Mouse (Mus musculus): ENCODE results near the gene Card14. TPM values are rescaled to one million over a fixed set of nuclear protein-coding genes. Genes with fewer than 3 reads are reported as not detected.
"Not testable (repeated sequence)": the region's sequence is repeated elsewhere in the genome, so short reads cannot be mapped to it uniquely, and the experiment has no call there.

Card14 gene
- polyA plus RNA-seq, 1 experiment from 2014 or later: 0.38 TPM

DNA sequence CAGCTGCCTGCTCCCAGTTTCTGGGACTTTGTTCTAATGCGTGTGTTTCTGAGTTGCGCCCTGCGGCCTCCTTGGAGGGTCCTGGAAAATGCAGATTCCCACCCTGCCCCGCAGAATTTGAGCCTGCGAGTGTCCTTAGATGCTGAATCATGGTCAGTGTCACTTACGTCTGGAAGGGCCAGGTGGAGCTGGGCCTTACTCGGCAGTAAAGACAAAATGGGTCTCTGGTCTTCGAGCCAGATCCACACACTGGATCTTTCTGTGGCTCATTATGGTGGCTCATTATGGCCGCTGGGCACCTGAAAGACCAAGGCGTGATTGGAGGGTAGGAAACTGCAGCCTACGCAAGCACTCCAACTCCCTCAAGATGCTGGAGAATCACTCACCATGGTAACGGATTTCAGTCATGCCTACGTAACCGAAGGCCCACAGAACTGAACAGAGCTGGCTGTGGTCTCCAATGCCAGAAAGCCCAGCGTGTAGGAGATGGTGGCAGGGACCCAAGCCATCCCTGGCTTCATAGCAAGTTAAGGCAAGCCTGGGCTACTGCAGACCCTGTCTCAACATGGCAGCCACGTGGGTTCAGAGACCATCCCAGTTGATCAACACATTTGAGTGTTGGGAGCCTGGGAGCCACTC, 38.9 kb upstream of the Card14 start:
- Histone ChIP-seq H3K36me3 (ENCODE audit: control insufficient read depth, insufficient read depth, low read length) (0 out of 2 replicates have a peak, but pooled peaks cover 4% of the 10 kb centered on the region), H3K9ac (replicated peaks; ENCODE audit: low read depth, low read length) (peak overlapping the region; percentile 46; the same call in 1 of the 2 replicates), H3K27ac (ENCODE audit: low read length) (no peak overlapping the region), H3K9me3 (ENCODE audit: control insufficient read depth, low read depth, low read length) (no peaks in the 10 kb centered on the region), H3K27me3 (ENCODE audit: control insufficient read depth, insufficient read depth, low read length) (no peaks in the 10 kb centered on the region), H3K4me2 (replicated peaks; ENCODE audit: low read depth, low read length) (peak overlapping the region; percentile 96), H3K4me3 (ENCODE audit: low read depth, low read length) (peak overlapping the region; percentile 76), H3K4me1 (ENCODE audit: control insufficient read depth, insufficient read depth, low read length) (no peaks in the 10 kb centered on the region)
- WGBS: 76% methylated on average over 16 of the region's 16 CpGs
- ATAC-seq (ENCODE audit: insufficient number of reproducible peaks, insufficient read depth, low FRiP score, low read depth): no peak

DNA sequence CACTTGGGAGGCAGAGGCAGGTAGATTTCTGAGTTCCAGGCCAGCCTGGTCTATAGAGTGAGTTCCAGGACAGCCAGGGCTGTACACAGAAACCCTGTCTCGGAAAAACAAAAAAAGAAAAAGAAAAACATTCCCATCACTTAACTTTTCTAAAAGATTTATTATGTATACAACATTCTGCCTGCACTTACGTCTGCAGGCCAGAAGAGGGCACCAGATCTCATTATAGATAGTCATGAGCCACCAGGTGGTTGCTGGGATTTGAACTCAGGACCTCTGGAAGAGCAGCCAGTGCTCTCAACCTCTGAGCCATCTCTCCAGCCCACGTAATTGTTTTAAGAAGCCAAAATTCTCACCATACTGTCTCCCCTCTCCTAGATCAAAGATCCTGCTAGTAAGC, 35.1 kb upstream of the Card14 start:
- H3K27me3 ChIP-seq (ENCODE audit: control insufficient read depth, insufficient read depth, low read length); H3K4me3 ChIP-seq (ENCODE audit: low read depth, low read length); H3K9ac ChIP-seq (replicated peaks; ENCODE audit: low read depth, low read length); ATAC-seq (ENCODE audit: insufficient number of reproducible peaks, insufficient read depth, low FRiP score, low read depth); H3K4me2 ChIP-seq (replicated peaks; ENCODE audit: low read depth, low read length); H3K27ac ChIP-seq (ENCODE audit: low read length); H3K36me3 ChIP-seq (ENCODE audit: control insufficient read depth, insufficient read depth, low read length); H3K9me3 ChIP-seq (ENCODE audit: control insufficient read depth, low read depth, low read length); H3K4me1 ChIP-seq (ENCODE audit: control insufficient read depth, insufficient read depth, low read length): not testable (repeated sequence)
- 67% methylated on average over 3 of the region's 3 CpGs for WGBS

- no peak for ATAC-seq (ENCODE audit: insufficient number of reproducible peaks, insufficient read depth, low FRiP score, low read depth)
- H3K36me3 ChIP-seq (ENCODE audit: control insufficient read depth, insufficient read depth, low read length): peaks cover 4% of the 10 kb centered on the region
- 91% methylated on average over 8 of the region's 8 CpGs for WGBS
These were observed 34.2 kb upstream of the Card14 start for GRCm38 (mm10) chr11:119273186-119273930.

DNA sequence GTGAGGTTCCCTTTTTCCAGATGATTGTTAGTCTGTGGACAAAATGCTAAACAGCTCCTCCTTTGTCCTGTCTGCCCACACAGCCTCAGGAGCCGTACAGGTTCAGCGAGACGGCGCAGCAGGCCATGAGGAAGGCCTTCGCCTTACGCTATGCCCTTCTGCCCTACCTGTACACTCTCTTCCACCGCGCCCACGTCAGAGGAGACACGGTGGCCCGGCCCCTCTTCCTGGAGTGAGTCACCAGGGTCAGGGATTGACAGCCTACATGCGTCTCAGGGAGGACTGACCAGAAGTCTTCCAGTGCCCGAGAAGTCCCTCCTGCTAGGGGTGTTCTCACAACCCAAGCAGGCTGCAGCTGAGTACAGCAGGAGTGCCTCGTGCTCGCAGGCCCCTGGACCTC, 26.5 kb upstream of the Card14 start:
- H3K9me3 ChIP-seq (ENCODE audit: control insufficient read depth, low read depth, low read length): no peaks in the 10 kb centered on the region
- ATAC-seq (ENCODE audit: insufficient number of reproducible peaks, insufficient read depth, low FRiP score, low read depth): no peak
- no peaks in the 10 kb centered on the region for H3K4me1 ChIP-seq (ENCODE audit: control insufficient read depth, insufficient read depth, low read length)
- H3K36me3 ChIP-seq (ENCODE audit: control insufficient read depth, insufficient read depth, low read length): peaks cover 14% of the 10 kb centered on the region
- H3K9ac ChIP-seq (replicated peaks; ENCODE audit: low read depth, low read length): no peak overlapping the region
- H3K4me2 ChIP-seq (replicated peaks; ENCODE audit: low read depth, low read length): no peak overlapping the region
- H3K4me3 ChIP-seq (ENCODE audit: low read depth, low read length): no peak overlapping the region
- H3K27me3 ChIP-seq (ENCODE audit: control insufficient read depth, insufficient read depth, low read length): no peaks in the 10 kb centered on the region
- no peak overlapping the region for H3K27ac ChIP-seq (ENCODE audit: low read length)
- 82% methylated on average over 15 of the region's 15 CpGs for WGBS

More at GRCm38 (mm10) chr11:119273186-119273930, 34.2 kb upstream of the Card14 start:
- Histone ChIP-seq H3K9ac (replicated peaks; ENCODE audit: low read depth, low read length) (no peak overlapping the region), H3K9me3 (ENCODE audit: control insufficient read depth, low read depth, low read length) (no peaks in the 10 kb centered on the region), H3K27ac (ENCODE audit: low read length) (no peak overlapping the region), H3K27me3 (ENCODE audit: control insufficient read depth, insufficient read depth, low read length) (no peaks in the 10 kb centered on the region), H3K4me3 (ENCODE audit: low read depth, low read length) (no peak overlapping the region), H3K4me1 (ENCODE audit: control insufficient read depth, insufficient read depth, low read length) (no peaks in the 10 kb centered on the region), H3K4me2 (replicated peaks; ENCODE audit: low read depth, low read length) (no peak overlapping the region)

DNA sequence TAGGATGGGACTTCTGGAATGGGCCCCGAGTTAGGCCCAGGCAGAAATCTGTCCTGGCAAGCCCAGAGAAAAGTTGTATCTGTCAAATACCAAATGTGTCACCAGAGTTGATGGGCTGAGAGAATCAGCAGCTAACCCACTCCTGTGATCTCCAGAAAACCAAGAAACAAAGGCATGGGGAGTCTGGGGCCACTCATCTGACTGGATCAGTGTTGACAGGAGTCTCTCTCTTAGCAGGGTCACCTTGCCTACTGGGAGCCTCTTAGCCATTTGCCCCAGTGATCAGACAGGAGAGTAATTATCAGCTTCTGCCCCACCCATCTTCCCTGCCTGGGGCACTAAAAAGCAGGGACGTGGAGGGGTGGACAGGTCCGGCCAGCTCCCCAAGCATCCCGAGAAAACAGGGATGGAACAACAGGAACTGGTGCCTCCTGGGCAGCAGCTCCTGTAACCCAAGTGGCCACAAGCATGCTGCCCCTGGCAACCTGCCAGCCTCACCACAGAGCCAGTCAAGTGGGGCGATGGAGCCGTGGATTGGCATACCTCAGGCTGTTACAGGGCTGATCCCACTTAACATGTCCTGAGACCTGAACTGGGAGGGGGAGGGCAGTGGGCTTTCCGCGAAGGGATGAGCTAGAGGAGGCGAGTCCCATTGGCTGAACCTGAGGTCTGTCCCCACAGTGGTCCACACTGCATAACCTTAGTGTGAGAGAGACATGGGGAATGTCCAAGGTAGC, 21.6 kb upstream of the Card14 start:
- no peak for ATAC-seq (ENCODE audit: insufficient number of reproducible peaks, insufficient read depth, low FRiP score, low read depth)
- H3K4me2 ChIP-seq (replicated peaks; ENCODE audit: low read depth, low read length): no peak overlapping the region
- H3K27ac ChIP-seq (ENCODE audit: low read length): no peak overlapping the region
- no peaks in the 10 kb centered on the region for H3K4me1 ChIP-seq (ENCODE audit: control insufficient read depth, insufficient read depth, low read length)
- 67% methylated on average over 9 of the region's 9 CpGs for WGBS
- no peaks in the 10 kb centered on the region for H3K9me3 ChIP-seq (ENCODE audit: control insufficient read depth, low read depth, low read length)
- no peak overlapping the region for H3K9ac ChIP-seq (replicated peaks; ENCODE audit: low read depth, low read length)
- no peaks in the 10 kb centered on the region for H3K27me3 ChIP-seq (ENCODE audit: control insufficient read depth, insufficient read depth, low read length)
- H3K4me3 ChIP-seq (ENCODE audit: low read depth, low read length): no peak overlapping the region
- H3K36me3 ChIP-seq (ENCODE audit: control insufficient read depth, insufficient read depth, low read length): peaks cover 55% of the 10 kb centered on the region

DNA sequence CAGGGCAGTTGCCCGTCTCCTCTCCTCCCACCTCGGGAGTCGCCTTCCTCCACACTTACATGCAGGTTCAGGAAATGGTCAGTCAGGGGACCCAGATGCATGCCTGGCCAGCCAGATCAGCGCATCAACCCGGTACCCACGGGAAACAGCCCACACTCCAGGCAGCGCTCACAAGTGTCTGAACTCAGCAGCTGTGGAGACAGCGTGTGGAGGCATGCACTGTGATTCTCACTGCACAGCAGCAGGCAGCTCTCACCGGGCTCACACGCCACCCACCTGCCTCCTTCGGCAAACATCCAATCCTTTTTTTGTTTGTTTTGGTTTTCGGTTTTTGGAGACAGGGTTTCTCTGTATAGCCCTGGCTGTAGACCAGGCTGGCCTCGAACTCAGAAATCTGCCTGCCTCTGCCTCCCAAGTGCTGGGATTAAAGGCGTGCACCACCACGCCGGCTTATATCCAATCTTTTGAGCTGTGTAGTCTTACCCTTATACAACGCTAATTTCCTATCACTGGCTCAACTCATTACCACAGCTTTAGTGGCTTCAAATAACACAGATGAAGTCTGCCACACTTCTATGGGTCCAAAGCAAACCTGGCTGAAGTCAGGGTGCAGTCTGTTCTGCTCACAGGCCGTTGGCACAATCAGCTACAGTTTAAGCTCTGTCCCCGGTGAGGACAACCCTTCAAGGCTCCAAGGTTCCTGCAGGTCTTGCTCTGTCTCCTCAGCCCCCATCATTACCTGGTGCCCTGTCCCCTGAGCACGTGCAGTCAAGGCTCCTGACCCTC, 20.2 kb upstream of the Card14 start:
- no peak overlapping the region for H3K4me2 ChIP-seq (replicated peaks; ENCODE audit: low read depth, low read length)
- no peaks in the 10 kb centered on the region for H3K9me3 ChIP-seq (ENCODE audit: control insufficient read depth, low read depth, low read length)
- H3K4me3 ChIP-seq (ENCODE audit: low read depth, low read length): no peak overlapping the region
- no peaks in the 10 kb centered on the region for H3K4me1 ChIP-seq (ENCODE audit: control insufficient read depth, insufficient read depth, low read length)
- no peak overlapping the region for H3K27ac ChIP-seq (ENCODE audit: low read length)
- WGBS: 85% methylated on average over 20 of the region's 20 CpGs
- H3K27me3 ChIP-seq (ENCODE audit: control insufficient read depth, insufficient read depth, low read length): no peaks in the 10 kb centered on the region
- H3K9ac ChIP-seq (replicated peaks; ENCODE audit: low read depth, low read length): no peak overlapping the region
- peaks cover 64% of the 10 kb centered on the region for H3K36me3 ChIP-seq (ENCODE audit: control insufficient read depth, insufficient read depth, low read length)
- ATAC-seq (ENCODE audit: insufficient number of reproducible peaks, insufficient read depth, low FRiP score, low read depth): no peak

DNA sequence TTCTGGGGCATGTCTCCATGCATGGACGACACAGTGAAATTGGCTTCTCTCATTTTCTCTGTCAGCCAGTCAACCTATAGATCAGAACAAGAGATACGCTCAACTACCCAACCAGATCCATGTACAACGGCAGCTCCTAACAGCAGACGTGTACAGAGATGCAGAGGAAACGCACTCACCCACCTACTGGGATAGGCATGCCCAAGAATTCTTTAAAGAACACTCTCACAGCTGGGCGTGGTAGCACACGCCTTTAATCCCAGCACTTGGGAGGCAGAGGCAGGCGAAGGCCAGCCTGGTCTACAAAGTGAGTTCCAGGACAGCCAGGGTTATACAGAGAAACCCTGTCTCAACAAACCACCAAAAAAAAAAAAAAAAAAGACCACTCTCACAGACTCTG, 14.7 kb upstream of the Card14 start:
- H3K9ac ChIP-seq (replicated peaks; ENCODE audit: low read depth, low read length); H3K9me3 ChIP-seq (ENCODE audit: control insufficient read depth, low read depth, low read length); H3K4me2 ChIP-seq (replicated peaks; ENCODE audit: low read depth, low read length); H3K27ac ChIP-seq (ENCODE audit: low read length); H3K27me3 ChIP-seq (ENCODE audit: control insufficient read depth, insufficient read depth, low read length); ATAC-seq (ENCODE audit: insufficient number of reproducible peaks, insufficient read depth, low FRiP score, low read depth); H3K4me1 ChIP-seq (ENCODE audit: control insufficient read depth, insufficient read depth, low read length); H3K4me3 ChIP-seq (ENCODE audit: low read depth, low read length): not testable (repeated sequence)
- peaks cover 97% of the 10 kb centered on the region for H3K36me3 ChIP-seq (ENCODE audit: control insufficient read depth, insufficient read depth, low read length)
- 92% methylated on average over 8 of the region's 8 CpGs for WGBS

DNA sequence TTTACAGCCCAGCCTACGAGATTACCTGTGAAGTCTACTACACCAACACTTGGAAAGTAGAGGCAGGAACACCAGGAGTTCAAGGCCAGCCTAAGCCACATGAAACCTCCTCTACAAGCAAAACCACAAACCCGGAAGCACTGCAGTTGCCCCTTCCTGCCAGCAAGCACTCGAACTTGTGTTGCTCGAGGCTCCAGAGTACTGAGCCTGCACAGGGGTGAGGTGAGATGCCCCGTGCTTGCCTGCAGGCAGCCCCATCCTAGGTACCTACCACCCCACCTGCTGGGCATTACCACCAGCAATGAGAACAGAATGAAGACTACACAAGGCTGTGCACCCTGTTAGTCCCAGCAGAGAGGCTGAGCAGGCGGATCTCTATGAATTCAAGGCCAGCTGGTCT, 9.6 kb upstream of the Card14 start:
- H3K9ac ChIP-seq (replicated peaks; ENCODE audit: low read depth, low read length): no peak overlapping the region
- no peaks in the 10 kb centered on the region for H3K9me3 ChIP-seq (ENCODE audit: control insufficient read depth, low read depth, low read length)
- ATAC-seq (ENCODE audit: insufficient number of reproducible peaks, insufficient read depth, low FRiP score, low read depth): no peak
- 0 out of 2 replicates have a peak overlapping the region, but pooled peaks have one; percentile 5 for H3K4me2 ChIP-seq (replicated peaks; ENCODE audit: low read depth, low read length)
- H3K27me3 ChIP-seq (ENCODE audit: control insufficient read depth, insufficient read depth, low read length): no peaks in the 10 kb centered on the region
- WGBS: 83% methylated on average over 6 of the region's 6 CpGs
- peaks cover 8% of the 10 kb centered on the region for H3K4me1 ChIP-seq (ENCODE audit: control insufficient read depth, insufficient read depth, low read length)
- H3K36me3 ChIP-seq (ENCODE audit: control insufficient read depth, insufficient read depth, low read length): peaks cover 52% of the 10 kb centered on the region
- H3K27ac ChIP-seq (ENCODE audit: low read length): no peak overlapping the region
- no peak overlapping the region for H3K4me3 ChIP-seq (ENCODE audit: low read depth, low read length)

All from stomach, embryonic 14.5 days (tissue).